Mouse (Mus musculus) E14TG2a.4 (cell line): ENCODE measurements at regions not wholly inside any gene's neighbourhood (a gene's known extent, or its start where the extent isn't known, plus 50 kb on each side); places are given as distances from the start of the nearest gene placed in this dataset.

Source experiments
- CTCF ChIP-seq: conservative IDR thresholded peaks from 2 replicates; pipeline ENCODE4 v1.5.1; 2014; ENCODE audit warnings: low read length
- POU5F1 ChIP-seq: IDR thresholded peaks from 2 replicates; pipeline ENCODE4 v1.6.1; 2014; ENCODE audit warnings: low read length, borderline replicate concordance

DNA sequence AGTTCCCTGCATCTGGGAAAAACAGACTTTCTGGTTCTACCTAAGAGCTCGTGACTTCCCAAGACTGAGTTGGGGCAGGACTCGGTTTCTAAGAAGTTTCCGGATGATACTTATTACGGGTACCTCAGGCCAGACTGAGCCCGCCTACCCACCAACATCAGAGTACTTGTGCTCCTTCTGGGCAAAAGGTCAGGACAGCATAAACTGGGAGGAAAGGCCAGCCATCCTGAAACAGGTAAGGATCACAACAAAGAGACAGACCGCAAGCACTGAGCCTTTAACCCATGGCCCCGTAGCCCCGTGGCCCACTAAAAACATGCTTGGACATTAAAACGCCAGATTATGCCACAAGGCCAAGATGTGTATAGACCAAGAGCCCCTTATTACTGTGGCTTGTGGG is 199.6 kb downstream of the Ttc8 start:
- TF ChIP-seq CTCF, result no peak
- no peak for TF ChIP-seq POU5F1
